In the genomic region with DNA sequence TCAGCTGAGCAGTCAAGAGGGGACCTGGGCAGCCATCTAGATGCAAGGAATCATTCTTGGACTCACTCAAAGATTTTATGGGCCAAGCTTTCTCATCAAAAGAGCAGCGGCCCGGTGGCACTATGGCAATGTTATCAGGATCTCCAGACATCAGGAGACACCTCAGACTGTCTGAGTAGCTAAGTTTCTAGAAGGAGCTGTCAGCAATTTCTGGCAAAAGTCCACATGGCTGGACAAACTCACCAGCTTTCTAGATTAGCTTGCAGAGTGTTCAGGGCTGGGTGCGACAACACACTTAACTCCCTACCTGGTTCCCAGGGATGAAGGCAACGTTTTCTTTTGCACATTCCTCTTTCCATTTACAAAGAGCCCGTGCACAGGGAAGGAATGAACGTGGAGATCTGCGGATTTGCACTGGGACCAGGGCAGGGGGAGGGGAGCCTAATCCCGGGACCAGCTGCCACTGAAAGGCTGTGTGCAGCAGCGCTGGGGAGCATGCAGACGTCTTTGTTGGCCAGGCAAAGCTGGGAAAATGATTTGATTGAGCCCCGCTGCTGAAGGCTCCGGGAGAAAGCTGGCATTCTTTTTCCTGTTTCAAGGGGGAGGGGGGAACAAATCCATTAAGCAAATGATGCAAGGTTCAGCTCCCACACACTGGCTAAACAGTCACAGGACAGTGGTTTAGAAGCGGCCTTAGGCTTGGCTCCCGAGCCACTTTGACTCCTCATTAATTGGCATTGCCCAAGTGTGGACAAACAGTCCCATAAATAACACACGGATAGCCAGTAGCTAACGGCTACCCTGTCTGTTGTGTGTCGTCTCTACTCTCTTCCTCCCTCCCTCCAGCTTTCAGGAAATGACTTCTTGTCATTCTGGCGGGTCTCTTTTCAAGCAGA, we compare ENCODE assay signal across 8 mouse cellular contexts.
A peak's percentile ranks its signal among the peaks of the same experiment; 100 is the strongest.
DNase-seq lines count a peak whose midpoint lies in the region; ATAC-seq lines count a peak whose summit lies in the region.

No protein-coding gene starts in this region.

- peak overlapping the region; percentile 2 for H3K4me2 ChIP-seq in limb, embryonic 12.5 days

- WGBS in limb, embryonic 12.5 days, result 20% methylated on average over 18 of the region's 18 CpGs

- intact Hi-C loops in heart, postnatal 36 days (cut with DNase I), result no loop called here
- intact Hi-C loops in heart, postnatal 10 days (cut with DNase I), result no loop called here

- peaks cover 12% of the 10 kb centered on the region for H3K9me3 ChIP-seq in limb, embryonic 12.5 days

- peak overlapping the region; percentile 82 for H3K27ac ChIP-seq in limb, embryonic 12.5 days

- H3K4me1 ChIP-seq in limb, embryonic 12.5 days (replicated peaks), result peaks cover 19% of the 10 kb centered on the region

- H3K27me3 ChIP-seq in limb, embryonic 12.5 days, result no peaks in the 10 kb centered on the region

- H3K4me3 ChIP-seq in limb, embryonic 12.5 days (replicated peaks), result no peak overlapping the region

- H3K9ac ChIP-seq in limb, embryonic 12.5 days (replicated peaks), result no peak overlapping the region

- DNase-seq in heart, adult 11 months, result peak; percentile 86
- DNase-seq in heart, postnatal 36 days, result no peak
- DNase-seq in embryo, embryonic 9.5 days (ENCODE audit: extremely low spot score), result peak; percentile 64
- DNase-seq in heart, postnatal 10 days, result peak; percentile 44 to 58
- DNase-seq in neural tube, embryonic 10.5 days (ENCODE audit: extremely low spot score, low spot score), result peak; percentile 57
- no peak for DNase-seq in adrenal gland, adult (ENCODE audit: inconsistent age in 2 of 2, low spot score in 1 of 2)

- H3K36me3 ChIP-seq in limb, embryonic 12.5 days, result no peaks in the 10 kb centered on the region

- peak; percentile 94 for ATAC-seq in limb, embryonic 12.5 days (ENCODE audit: insufficient number of reproducible peaks, insufficient read depth, low FRiP score, low TSS enrichment, low read depth)
- ATAC-seq in monocyte, adult 5-6 weeks (replicated peaks; ENCODE audit: insufficient number of reproducible peaks, low FRiP score, low TSS enrichment, poor library complexity, severe bottlenecking), result no peak

Comparison
In these comparisons a context has a peak if more than half of its experiments do, and no peak if none do; other contexts are left out.
1. DNase-seq: peak in heart, adult 11 months (single experiment), embryo, embryonic 9.5 days (single experiment), heart, postnatal 10 days (2 of 2) and neural tube, embryonic 10.5 days (single experiment); none in heart, postnatal 36 days (0 of 2) and adrenal gland, adult (0 of 2).